Mouse (Mus musculus) neural tube, embryonic 14.5 days (tissue): Measurements from ENCODE around the gene Sox30. TPM values are rescaled to one million over a fixed set of nuclear protein-coding genes. Genes with fewer than 3 reads are reported as not detected.

Source experiments
- ATAC-seq: fragments of 200-750 bp; cut with Nextera tagmentation; 2 replicates; pipeline ENCODE4 v1.8.0; 2017; ENCODE audit warnings: low read depth, mild to moderate bottlenecking, moderate TSS enrichment, moderate library complexity
- H3K27ac ChIP-seq: fragments of 300-500 bp; sonication (generic); 2 replicates; pipeline ENCODE4 v1.5.1; 2014; ENCODE audit warnings: low read depth, mild to moderate bottlenecking, control low read depth, low read length, moderate library complexity, mixed read lengths
- H3K27me3 ChIP-seq: fragments of 300-500 bp; sonication (generic); 2 replicates; pipeline ENCODE4 v1.6.1; 2014; ENCODE audit warnings: low read length; ENCODE audit not compliant: control insufficient read depth, insufficient read depth
- H3K36me3 ChIP-seq: fragments of 300-500 bp; sonication (generic); 2 replicates; pipeline ENCODE4 v1.6.1; 2014; ENCODE audit warnings: low read length, mixed read lengths; ENCODE audit not compliant: control insufficient read depth, insufficient read depth
- H3K4me1 ChIP-seq: fragments of 300-500 bp; sonication (generic); 2 replicates; pipeline ENCODE4 v1.6.1; 2014; ENCODE audit warnings: low read length; ENCODE audit not compliant: control insufficient read depth, insufficient read depth
- H3K4me2 ChIP-seq: fragments of 300-500 bp; sonication (generic); 2 replicates; pipeline ENCODE4 v1.6.1; 2014; ENCODE audit warnings: mild to moderate bottlenecking, low read depth, low read length, control low read depth
- H3K4me3 ChIP-seq: fragments of 300-500 bp; sonication (generic); 2 replicates; pipeline ENCODE4 v1.5.1; 2014; ENCODE audit warnings: low read depth, low read length, control low read depth, mixed read lengths
- H3K9ac ChIP-seq: fragments of 300-500 bp; sonication (generic); replicated peaks from 2 replicates; pipeline ENCODE4 v1.6.1; 2014; ENCODE audit warnings: low read depth, mild to moderate bottlenecking, control low read depth, low read length, mixed read lengths
- H3K9me3 ChIP-seq: fragments of 300-500 bp; sonication (generic); 2 replicates; pipeline ENCODE4 v1.6.1; 2016; ENCODE audit warnings: low read length; ENCODE audit not compliant: control insufficient read depth
- WGBS: fragments of 180-500 bp; shearing (Covaris S2); extraction: QIAGEN DNeasy Blood & Tissue Kit; methylation state at CpG from one replicate; pipeline ENCODE4 v1.1.7; 2014; 5-methylcytosine and 5-hydroxymethylcytosine counted together
- polyA plus RNA-seq: library from polyadenylated mRNA; unstranded; fragments of >200 nt; fragmentation: Nextera tagmentation; extraction: Ambion mirVana; gene quantifications from 2 replicates; pipeline ENCODE4 v1.2.1, GENCODE M21; 2014

Gene Sox30
- polyA plus RNA-seq, 1 experiment from 2014 or later, result 0.11 TPM

- Histone ChIP-seq H3K4me3 (no peak overlapping the region), H3K36me3 (no peaks in the 10 kb centered on the region), H3K4me1 (no peaks in the 10 kb centered on the region), H3K27me3 (no peaks in the 10 kb centered on the region), H3K27ac (no peak overlapping the region), H3K4me2 (no peak overlapping the region), H3K9ac (no peak overlapping the region), H3K9me3 (no peaks in the 10 kb centered on the region)
- WGBS, result 89% methylated on average over 3 of the region's 3 CpGs
- no peak for ATAC-seq
Measured at GRCm38 (mm10) chr11:45976061-45976460, 4.0 kb upstream of the Sox30 start.

- peak; percentile 18; the same call in 1 of the 2 replicates for ATAC-seq
- peak overlapping the region; percentile 76 for H3K4me2 ChIP-seq
- peak overlapping the region; percentile 83 for H3K9ac ChIP-seq
- no peaks in the 10 kb centered on the region for H3K9me3 ChIP-seq
- peak overlapping the region; percentile 56 for H3K4me3 ChIP-seq
- no peaks in the 10 kb centered on the region for H3K4me1 ChIP-seq
- H3K27me3 ChIP-seq, result no peaks in the 10 kb centered on the region
- H3K27ac ChIP-seq, result no peak overlapping the region
- WGBS, result 38% methylated on average over 19 of the region's 19 CpGs
- H3K36me3 ChIP-seq, result no peaks in the 10 kb centered on the region
Measured at GRCm38 (mm10) chr11:45980893-45981253, 763 bp downstream of the Sox30 start.

GRCm38 (mm10) chr11:45991604-45992003, 11.5 kb downstream of the Sox30 start:
- 13% methylated on average over 16 of the region's 16 CpGs for WGBS
- H3K9me3 ChIP-seq, result no peaks in the 10 kb centered on the region
- H3K27me3 ChIP-seq, result no peaks in the 10 kb centered on the region
- no peak overlapping the region for H3K4me3 ChIP-seq
- H3K9ac ChIP-seq, result no peak overlapping the region
- H3K27ac ChIP-seq, result no peak overlapping the region
- H3K4me1 ChIP-seq, result no peaks in the 10 kb centered on the region
- H3K36me3 ChIP-seq, result no peaks in the 10 kb centered on the region
- H3K4me2 ChIP-seq, result peak overlapping the region; percentile 30; the same call in 1 of the 2 replicates
- no peak for ATAC-seq

GRCm38 (mm10) chr11:45992087-45992486, 12.0 kb downstream of the Sox30 start:
- H3K4me1 ChIP-seq, result no peaks in the 10 kb centered on the region
- no peaks in the 10 kb centered on the region for H3K36me3 ChIP-seq
- peak overlapping the region; percentile 30; the same call in 1 of the 2 replicates for H3K4me2 ChIP-seq
- ATAC-seq, result no peak
- no peak overlapping the region for H3K9ac ChIP-seq
- 49% methylated on average over 13 of the region's 13 CpGs for WGBS
- no peaks in the 10 kb centered on the region for H3K27me3 ChIP-seq
- H3K9me3 ChIP-seq, result no peaks in the 10 kb centered on the region
- H3K4me3 ChIP-seq, result no peak overlapping the region
- H3K27ac ChIP-seq, result no peak overlapping the region

GRCm38 (mm10) chr11:46016061-46016460, 36.0 kb downstream of the Sox30 start:
- Histone ChIP-seq H3K9ac (no peak overlapping the region), H3K4me1 (no peaks in the 10 kb centered on the region), H3K9me3 (no peaks in the 10 kb centered on the region), H3K27ac (no peak overlapping the region), H3K36me3 (no peaks in the 10 kb centered on the region), H3K4me3 (no peak overlapping the region), H3K4me2 (no peak overlapping the region), H3K27me3 (no peaks in the 10 kb centered on the region)
- WGBS, result 24% methylated on average over 6 of the region's 6 CpGs
- ATAC-seq, result no peak

GRCm38 (mm10) chr11:46020246-46020645, 40.1 kb downstream of the Sox30 start:
- H3K4me2 ChIP-seq, result no peak overlapping the region
- H3K9ac ChIP-seq, result no peak overlapping the region
- H3K9me3 ChIP-seq, result no peaks in the 10 kb centered on the region
- no peaks in the 10 kb centered on the region for H3K36me3 ChIP-seq
- no peak for ATAC-seq
- H3K4me1 ChIP-seq, result no peaks in the 10 kb centered on the region
- no peaks in the 10 kb centered on the region for H3K27me3 ChIP-seq
- no peak overlapping the region for H3K4me3 ChIP-seq
- 68% methylated on average over 1 of the region's 1 CpGs for WGBS
- H3K27ac ChIP-seq, result no peak overlapping the region

- no peak overlapping the region for H3K9ac ChIP-seq
- no peak overlapping the region for H3K4me3 ChIP-seq
- H3K4me2 ChIP-seq, result no peak overlapping the region
- H3K9me3 ChIP-seq, result no peaks in the 10 kb centered on the region
- H3K36me3 ChIP-seq, result no peaks in the 10 kb centered on the region
- no peak for ATAC-seq
- H3K27me3 ChIP-seq, result no peaks in the 10 kb centered on the region
- no peaks in the 10 kb centered on the region for H3K4me1 ChIP-seq
- H3K27ac ChIP-seq, result no peak overlapping the region
Measured at GRCm38 (mm10) chr11:46021850-46022249, 41.7 kb downstream of the Sox30 start.

- WGBS, result 85% methylated on average over 6 of the region's 6 CpGs
- no peaks in the 10 kb centered on the region for H3K4me1 ChIP-seq
- H3K36me3 ChIP-seq, result no peaks in the 10 kb centered on the region
- ATAC-seq, result no peak
- H3K4me3 ChIP-seq, result no peak overlapping the region
- H3K27me3 ChIP-seq, result no peaks in the 10 kb centered on the region
- H3K9me3 ChIP-seq, result no peaks in the 10 kb centered on the region
- no peak overlapping the region for H3K4me2 ChIP-seq
- no peak overlapping the region for H3K27ac ChIP-seq
- H3K9ac ChIP-seq, result no peak overlapping the region
Measured at GRCm38 (mm10) chr11:46022983-46023382, 42.9 kb downstream of the Sox30 start.

GRCm38 (mm10) chr11:46025962-46026392, 45.9 kb downstream of the Sox30 start:
- no peaks in the 10 kb centered on the region for H3K9me3 ChIP-seq
- 0 out of 2 replicates have a peak, but pooled peaks cover 2% of the 10 kb centered on the region for H3K4me1 ChIP-seq
- no peak for ATAC-seq
- no peaks in the 10 kb centered on the region for H3K36me3 ChIP-seq
- H3K27ac ChIP-seq, result no peak overlapping the region
- no peak overlapping the region for H3K4me2 ChIP-seq
- no peak overlapping the region for H3K4me3 ChIP-seq
- 49% methylated on average over 7 of the region's 7 CpGs for WGBS
- H3K27me3 ChIP-seq, result no peaks in the 10 kb centered on the region
- H3K9ac ChIP-seq, result no peak overlapping the region
